Mouse (Mus musculus) adrenal gland, adult (tissue): Measurements from ENCODE around the gene Lrrc74b.
"Not testable (repeated sequence)": the region's sequence is repeated elsewhere in the genome, so short reads cannot be mapped to it uniquely, and the experiment has no call there.

Experiments used
- DNase-seq, 2 experiments: peaks; one replicate each; pipeline ENCODE4 v3.0.0; 2022 to 2023; ENCODE audit warnings: low spot score in 1 of 2; ENCODE audit not compliant: inconsistent age in 2 of 2

Lrrc74b gene

GRCm38 (mm10) chr16:17553910-17554685 is 6.9 kb downstream of the Lrrc74b start:
- DNase-seq = peak; percentile 46 to 66

GRCm38 (mm10) chr16:17552837-17553236 is 8.2 kb downstream of the Lrrc74b start:
- no peak for DNase-seq

GRCm38 (mm10) chr16:17542632-17543031 is 18.4 kb downstream of the Lrrc74b start:
- DNase-seq = no peak

- peak in 1 of 2 experiments; percentile 46 for DNase-seq
These were observed 24.5 kb downstream of the Lrrc74b start for GRCm38 (mm10) chr16:17536584-17536983.

GRCm38 (mm10) chr16:17532676-17533329 is 28.2 kb downstream of the Lrrc74b start:
- no peak for DNase-seq

GRCm38 (mm10) chr16:17532271-17532670 is 28.8 kb downstream of the Lrrc74b start:
- peak in 1 of 2 experiments; percentile 51 for DNase-seq

- peak; percentile 98 to 99 for DNase-seq
These were observed 30.3 kb downstream of the Lrrc74b start, which contains the start of gene Thap7 for GRCm38 (mm10) chr16:17530640-17531288. Gene Thap7, minus strand, starts transcription at chr16:17531136.

DNA sequence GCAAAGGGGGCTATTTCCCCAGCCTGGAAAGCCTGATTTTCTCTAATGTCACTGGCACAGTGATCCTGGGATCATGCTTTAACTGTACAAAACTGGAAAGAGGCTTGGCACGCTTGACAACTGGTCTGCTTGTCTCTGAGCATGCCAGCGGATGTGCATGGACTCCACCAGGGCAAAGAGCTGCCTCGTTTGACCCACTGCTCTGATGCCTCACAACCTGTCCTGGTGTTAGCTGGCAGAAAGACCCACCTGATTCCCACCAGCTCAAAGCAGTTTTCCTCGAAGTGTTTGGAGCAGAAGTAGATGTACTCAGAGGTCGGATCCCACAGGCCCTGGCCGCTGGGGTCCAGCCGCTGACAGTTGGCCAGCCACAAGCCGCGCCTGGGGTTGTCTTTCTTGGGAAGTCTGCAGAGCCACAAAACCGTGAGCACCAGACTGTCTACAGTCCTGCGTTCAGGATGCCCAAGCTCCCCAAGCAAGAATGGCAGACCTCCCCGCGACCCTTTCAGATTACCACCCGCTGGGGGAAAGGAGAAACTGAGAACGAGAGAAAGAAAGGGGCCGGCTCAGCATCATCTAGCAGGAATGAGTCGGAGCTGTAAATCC is 31.0 kb downstream of the Lrrc74b start:
- no peak for DNase-seq

GRCm38 (mm10) chr16:17528276-17528675 is 32.8 kb downstream of the Lrrc74b start:
- DNase-seq = peak in 1 of 2 experiments; percentile 34

DNA sequence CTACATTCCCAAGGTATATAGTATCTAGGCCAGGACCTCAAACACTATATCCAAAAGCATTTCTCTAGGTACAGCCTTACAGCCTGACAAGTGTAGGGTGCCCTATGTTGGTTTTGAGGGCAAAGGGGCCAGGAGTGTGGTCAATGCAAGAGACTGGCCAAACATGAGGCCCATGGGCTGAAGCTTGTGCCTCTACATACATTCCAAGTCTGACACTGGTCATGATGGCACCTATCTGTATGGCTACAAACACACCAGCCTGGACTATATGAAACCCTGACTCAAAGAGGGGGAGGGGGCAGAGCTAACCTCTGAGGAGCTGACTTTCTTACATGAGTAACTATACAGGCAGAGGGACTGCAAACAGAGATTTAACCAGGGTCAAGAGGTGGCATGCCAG is 33.4 kb downstream of the Lrrc74b start:
- DNase-seq = no peak

- DNase-seq = no peak
These were observed 34.8 kb downstream of the Lrrc74b start for GRCm38 (mm10) chr16:17526223-17526622.

DNA sequence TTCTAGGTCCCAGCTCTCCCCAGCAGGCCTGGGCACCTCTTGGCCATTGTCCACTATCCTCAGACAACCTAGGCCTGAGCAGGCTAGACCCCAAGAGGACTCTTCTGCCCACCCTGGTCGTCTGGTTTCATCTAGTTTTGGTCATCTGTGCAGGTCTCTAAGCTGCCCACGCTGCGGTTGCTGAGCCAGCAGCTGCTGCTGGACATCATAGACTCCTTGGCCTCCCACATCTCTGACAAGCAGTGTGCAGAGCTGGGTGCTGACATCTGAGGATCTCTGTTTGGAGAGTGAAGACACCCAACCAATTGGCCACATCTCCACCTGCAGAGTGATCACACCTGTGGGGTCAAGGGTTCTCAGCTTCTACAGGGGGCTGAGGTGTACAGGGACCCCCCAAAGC is 35.5 kb downstream of the Lrrc74b start:
- DNase-seq = no peak

DNA sequence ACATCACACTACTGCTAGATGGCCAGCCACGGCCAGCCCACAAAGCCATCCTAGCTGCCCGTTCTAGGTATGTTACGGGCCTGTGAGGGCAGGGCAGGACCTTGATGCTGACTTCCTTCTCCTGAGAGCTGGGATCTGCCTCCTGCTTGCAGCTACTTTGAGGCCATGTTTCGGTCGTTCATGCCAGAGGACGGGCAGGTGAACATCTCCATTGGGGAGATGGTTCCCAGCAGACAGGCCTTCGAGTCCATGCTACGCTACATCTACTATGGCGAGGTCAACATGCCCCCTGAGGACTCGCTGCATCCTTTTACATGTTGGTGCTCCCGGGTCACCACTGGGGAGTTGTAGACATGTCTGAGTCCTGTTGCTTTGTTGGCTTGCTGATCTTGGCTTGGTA is 36.9 kb downstream of the Lrrc74b start:
- no peak for DNase-seq

GRCm38 (mm10) chr16:17518910-17519309 is 42.1 kb downstream of the Lrrc74b start:
- no peak for DNase-seq

GRCm38 (mm10) chr16:17511431-17511830 is 49.6 kb downstream of the Lrrc74b start:
- no peak for DNase-seq

GRCm38 (mm10) chr16:17510686-17511085 is 50.4 kb downstream of the Lrrc74b start:
- DNase-seq = no peak

GRCm38 (mm10) chr16:17510143-17510542 is 50.9 kb downstream of the Lrrc74b start:
- DNase-seq = no peak

- DNase-seq = no peak
These were observed 51.8 kb downstream of the Lrrc74b start for GRCm38 (mm10) chr16:17509240-17509597.

- DNase-seq = peak; percentile 91 to 97
These were observed 52.4 kb downstream of the Lrrc74b start, which contains the start of gene Lztr1 for GRCm38 (mm10) chr16:17508546-17509239. Gene Lztr1, plus strand, starts transcription at chr16:17508688.

- DNase-seq = not testable (repeated sequence)
These were observed 53.0 kb downstream of the Lrrc74b start for GRCm38 (mm10) chr16:17508031-17508430.
